Mouse (Mus musculus) embryonic facial prominence, embryonic 12.5 days (tissue): ENCODE data around the gene Mydgf. TPM values are rescaled to one million over a fixed set of nuclear protein-coding genes. Genes with fewer than 3 reads are reported as not detected.
A peak's percentile ranks its signal among the peaks of the same experiment; 100 is the strongest.

Experiments
- ATAC-seq: fragments of 200-750 bp; cut with Nextera tagmentation; 2 replicates; pipeline ENCODE4 v1.8.0; 2017; ENCODE audit not compliant: insufficient number of reproducible peaks, insufficient read depth, low FRiP score, low TSS enrichment
- H3K27ac ChIP-seq: fragments of 300-500 bp; sonication (generic); 2 replicates; pipeline ENCODE4 v1.5.1; 2016; ENCODE audit warnings: mild to moderate bottlenecking
- H3K27me3 ChIP-seq: fragments of 300-500 bp; sonication (generic); 2 replicates; pipeline ENCODE4 v1.6.1; 2016; ENCODE audit warnings: mild to moderate bottlenecking, moderate library complexity
- H3K36me3 ChIP-seq: fragments of 300-500 bp; sonication (generic); 2 replicates; pipeline ENCODE4 v1.6.1; 2016; ENCODE audit warnings: mild to moderate bottlenecking
- H3K4me1 ChIP-seq: fragments of 300-500 bp; sonication (generic); 2 replicates; pipeline ENCODE4 v1.6.1; 2016
- H3K4me2 ChIP-seq: fragments of 300-500 bp; sonication (generic); replicated peaks from 2 replicates; pipeline ENCODE4 v1.6.1; 2016; ENCODE audit warnings: mild to moderate bottlenecking, moderate library complexity
- H3K4me3 ChIP-seq: fragments of 300-500 bp; sonication (generic); 2 replicates; pipeline ENCODE4 v1.5.1; 2016; ENCODE audit warnings: mild to moderate bottlenecking
- H3K9ac ChIP-seq: fragments of 300-500 bp; sonication (generic); 2 replicates; pipeline ENCODE4 v1.6.1; 2016; ENCODE audit warnings: mild to moderate bottlenecking, moderate library complexity
- H3K9me3 ChIP-seq: fragments of 300-500 bp; sonication (generic); 2 replicates; pipeline ENCODE4 v1.6.1; 2016; ENCODE audit warnings: mild to moderate bottlenecking, moderate library complexity
- WGBS: fragments of 180-500 bp; shearing (Covaris S2); methylation state at CpG from one replicate; pipeline ENCODE4 v1.1.7; 2016; 5-methylcytosine and 5-hydroxymethylcytosine counted together
- polyA plus RNA-seq: library from polyadenylated mRNA; unstranded; fragments of >200 nt; fragmentation: Nextera tagmentation; extraction: Ambion mirVana; gene quantifications from 2 replicates; pipeline ENCODE4 v1.2.1, GENCODE M21; 2016

The Mydgf gene
- 71.0 and 76.2 TPM in 2 replicates for polyA plus RNA-seq

DNA sequence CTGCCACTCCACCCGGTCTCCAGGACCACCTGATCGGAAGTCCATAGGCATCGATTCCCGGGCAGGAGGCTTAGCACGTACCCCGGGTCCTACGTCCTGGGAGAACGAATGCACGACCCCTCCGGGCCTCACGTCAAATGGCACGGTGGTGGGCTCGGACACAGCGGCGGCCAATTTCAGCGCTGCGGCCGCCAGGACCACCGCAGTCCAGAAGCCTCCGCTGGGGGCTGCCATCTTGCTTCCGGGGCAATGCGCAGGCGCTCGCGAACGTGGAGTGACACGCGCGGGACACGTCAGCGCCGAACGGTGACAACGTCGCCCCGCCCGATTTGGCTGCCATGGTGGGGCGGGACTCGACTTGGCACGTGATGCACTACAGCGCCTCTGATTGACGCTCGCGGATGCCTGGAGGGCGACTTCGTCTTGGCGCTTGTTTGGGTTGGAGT is at the start of gene Mydgf:
Gene Mydgf, minus strand, starts transcription at position 263 of the 446 bp plus-strand sequence.
- Histone ChIP-seq H3K9ac (peak within 1 kb of the TSS; percentile 71), H3K4me1 (peaks cover 23% of the 10 kb centered on the region), H3K27me3 (no peaks in the 10 kb centered on the region), H3K27ac (peak within 1 kb of the TSS; percentile 63), H3K4me3 (peak within 1 kb of the TSS; percentile 83), H3K9me3 (no peaks in the 10 kb centered on the region), H3K36me3 (peaks cover 56% of the 10 kb centered on the region), H3K4me2 (peak within 1 kb of the TSS; percentile 91)
- WGBS = under 1% methylated on average over 47 of the region's 47 CpGs
- ATAC-seq = peak; percentile 69

DNA sequence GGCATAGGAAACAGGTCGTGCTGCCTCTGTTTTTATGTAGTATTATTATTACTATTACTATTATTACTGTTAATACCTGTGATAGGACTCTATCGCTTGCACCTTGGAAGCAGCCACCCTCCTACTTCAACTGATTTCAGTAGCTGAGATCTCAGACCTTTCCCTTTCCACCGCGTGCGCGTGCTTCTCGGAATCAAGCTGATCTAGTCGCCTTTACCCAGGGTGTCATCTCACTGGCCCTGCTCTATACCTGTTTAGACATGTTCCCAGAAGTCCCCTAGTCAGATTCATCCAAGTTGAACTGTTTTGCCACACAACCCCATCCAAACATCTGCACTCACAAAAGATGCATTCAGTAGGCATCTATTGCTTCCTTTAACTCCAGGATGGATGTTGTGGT is 49.7 kb upstream of the Mydgf start:
- Histone ChIP-seq H3K4me1 (no peaks in the 10 kb centered on the region), H3K4me2 (no peak overlapping the region), H3K9me3 (no peaks in the 10 kb centered on the region), H3K4me3 (no peak overlapping the region), H3K27me3 (no peaks in the 10 kb centered on the region), H3K9ac (no peak overlapping the region), H3K36me3 (no peaks in the 10 kb centered on the region), H3K27ac (no peak overlapping the region)
- 53% methylated on average over 8 of the region's 8 CpGs for WGBS
- ATAC-seq = no peak

DNA sequence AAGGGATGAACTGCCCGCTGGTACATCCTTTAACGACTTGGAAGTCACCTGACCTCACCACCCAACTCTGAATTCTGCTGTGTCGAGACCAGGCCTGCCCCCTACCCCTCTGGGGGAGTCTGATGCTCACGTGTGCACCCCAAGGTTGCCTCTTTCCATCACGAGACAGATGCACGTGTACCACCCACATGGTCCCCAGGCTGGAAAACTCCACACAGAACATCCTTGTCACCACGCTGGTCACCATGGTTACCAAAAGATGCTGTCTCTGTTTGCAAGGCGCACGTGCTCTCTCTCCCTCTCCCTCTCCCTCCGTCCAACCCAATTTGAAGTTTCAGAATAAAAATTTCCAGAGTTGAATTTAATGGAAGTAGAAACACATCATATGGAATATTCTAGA is 46.2 kb upstream of the Mydgf start:
- Histone ChIP-seq H3K4me2 (no peak overlapping the region), H3K4me1 (no peaks in the 10 kb centered on the region), H3K4me3 (no peak overlapping the region), H3K36me3 (no peaks in the 10 kb centered on the region), H3K9me3 (no peaks in the 10 kb centered on the region), H3K27ac (no peak overlapping the region), H3K9ac (no peak overlapping the region), H3K27me3 (no peaks in the 10 kb centered on the region)
- no peak for ATAC-seq
- WGBS = 63% methylated on average over 10 of the region's 10 CpGs

DNA sequence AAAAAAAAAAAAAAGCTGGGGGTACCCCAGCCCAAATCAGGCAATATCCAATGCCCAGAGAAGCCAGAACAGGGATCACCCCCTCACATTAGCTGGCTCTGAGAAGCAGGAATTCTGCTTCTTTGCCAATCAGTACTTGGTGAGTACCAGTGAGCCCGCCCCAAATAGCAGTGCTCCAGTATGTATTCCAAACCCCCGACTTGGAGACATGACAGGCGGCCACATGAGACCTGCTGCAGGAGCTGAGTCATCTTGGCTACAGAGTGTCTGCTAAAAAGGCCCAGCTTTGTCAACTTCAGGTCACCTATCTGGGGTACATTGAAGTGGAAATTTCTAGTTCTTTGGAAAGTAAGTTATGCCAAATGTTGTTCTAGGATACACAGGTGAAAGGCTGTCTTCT is 42.8 kb upstream of the Mydgf start:
- Histone ChIP-seq H3K27ac (no peak overlapping the region), H3K4me3 (no peak overlapping the region), H3K4me1 (no peaks in the 10 kb centered on the region), H3K9me3 (no peaks in the 10 kb centered on the region), H3K36me3 (no peaks in the 10 kb centered on the region), H3K4me2 (no peak overlapping the region), H3K27me3 (no peaks in the 10 kb centered on the region), H3K9ac (no peak overlapping the region)
- WGBS = 76% methylated on average over 3 of the region's 3 CpGs
- ATAC-seq = no peak

DNA sequence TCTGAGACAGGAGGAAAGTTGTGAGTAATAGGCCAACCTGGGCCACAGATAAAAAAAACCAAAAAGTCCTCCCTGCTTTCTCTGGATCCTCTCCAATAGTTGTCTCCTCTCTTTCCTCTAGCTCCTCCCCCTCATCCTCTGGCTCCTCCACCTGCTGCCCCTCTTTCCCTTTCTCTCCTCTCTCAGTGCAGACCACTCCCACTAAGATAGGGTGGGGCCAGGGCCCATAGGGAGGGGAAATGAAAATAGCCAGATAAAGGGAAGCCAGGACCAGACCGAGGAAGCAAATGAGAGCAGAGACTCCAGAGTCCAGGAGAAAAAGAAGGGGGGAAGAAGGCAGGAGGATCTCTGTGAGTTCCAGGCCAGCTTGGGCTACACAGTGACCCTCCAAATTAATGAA is 41.2 kb upstream of the Mydgf start:
- WGBS = 52% methylated on average over 1 of the region's 1 CpGs
- no peaks in the 10 kb centered on the region for H3K9me3 ChIP-seq
- no peaks in the 10 kb centered on the region for H3K36me3 ChIP-seq
- no peak overlapping the region for H3K4me3 ChIP-seq
- H3K4me2 ChIP-seq = no peak overlapping the region
- H3K4me1 ChIP-seq = no peaks in the 10 kb centered on the region
- no peak for ATAC-seq
- no peak overlapping the region for H3K27ac ChIP-seq
- H3K9ac ChIP-seq = no peak overlapping the region
- H3K27me3 ChIP-seq = no peaks in the 10 kb centered on the region

DNA sequence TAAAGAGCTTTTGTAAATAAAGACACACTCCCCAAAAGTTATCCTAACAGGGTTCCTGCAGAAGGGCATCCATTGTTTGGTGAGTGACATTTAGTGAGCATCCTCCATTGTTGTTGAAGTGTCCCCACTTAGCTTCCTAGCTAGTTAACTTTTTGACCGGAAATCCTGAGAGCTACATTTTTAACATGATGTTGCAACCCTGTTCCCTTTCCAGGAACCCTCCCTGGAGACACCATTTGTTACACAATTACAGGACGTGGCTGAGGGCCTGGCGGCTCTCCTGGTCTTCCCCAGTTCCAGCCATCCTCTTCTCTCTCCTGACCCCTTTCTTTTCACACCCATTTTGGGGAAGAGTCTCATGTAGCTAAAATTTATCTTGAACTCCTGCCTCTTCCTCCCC is 36.1 kb upstream of the Mydgf start:
- Histone ChIP-seq H3K27me3 (no peaks in the 10 kb centered on the region), H3K36me3 (peaks cover 6% of the 10 kb centered on the region; the same call in 1 of the 2 replicates), H3K4me1 (peaks cover 13% of the 10 kb centered on the region), H3K27ac (no peak overlapping the region), H3K4me2 (no peak overlapping the region), H3K4me3 (0 out of 2 replicates have a peak overlapping the region, but pooled peaks have one; percentile 93), H3K9me3 (no peaks in the 10 kb centered on the region), H3K9ac (no peak overlapping the region)
- whole genome bisulfite sequencing = 51% methylated on average over 3 of the region's 3 CpGs
- no peak for ATAC-seq

DNA sequence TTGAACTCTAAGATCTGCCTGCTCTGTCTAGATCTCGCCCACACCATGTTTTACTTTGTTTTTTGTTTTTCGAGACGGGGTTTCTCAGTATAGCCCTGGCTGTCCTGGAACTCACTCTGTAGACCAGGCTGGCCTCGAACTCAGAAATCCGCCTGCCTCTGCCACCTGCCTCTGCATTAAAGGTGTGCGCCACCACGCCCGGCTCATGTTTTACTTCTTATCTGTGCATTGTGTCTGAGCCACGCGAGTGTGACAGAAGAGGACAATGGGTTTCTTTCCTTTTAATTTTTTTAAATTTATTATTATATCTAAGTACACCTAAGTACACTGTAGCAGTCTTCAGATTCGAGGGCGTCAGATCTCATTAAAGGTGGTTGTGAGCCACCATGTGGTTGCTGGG is 35.5 kb upstream of the Mydgf start:
- H3K36me3 ChIP-seq = peaks cover 6% of the 10 kb centered on the region; the same call in 1 of the 2 replicates
- WGBS = 48% methylated on average over 12 of the region's 12 CpGs
- no peaks in the 10 kb centered on the region for H3K27me3 ChIP-seq
- peak overlapping the region; percentile 86 for H3K9ac ChIP-seq
- peak; percentile 29 for ATAC-seq
- peaks cover 13% of the 10 kb centered on the region for H3K4me1 ChIP-seq
- H3K9me3 ChIP-seq = no peaks in the 10 kb centered on the region
- peak overlapping the region; percentile 89 for H3K27ac ChIP-seq
- H3K4me2 ChIP-seq = peak overlapping the region; percentile 77
- peak overlapping the region; percentile 93 for H3K4me3 ChIP-seq

DNA sequence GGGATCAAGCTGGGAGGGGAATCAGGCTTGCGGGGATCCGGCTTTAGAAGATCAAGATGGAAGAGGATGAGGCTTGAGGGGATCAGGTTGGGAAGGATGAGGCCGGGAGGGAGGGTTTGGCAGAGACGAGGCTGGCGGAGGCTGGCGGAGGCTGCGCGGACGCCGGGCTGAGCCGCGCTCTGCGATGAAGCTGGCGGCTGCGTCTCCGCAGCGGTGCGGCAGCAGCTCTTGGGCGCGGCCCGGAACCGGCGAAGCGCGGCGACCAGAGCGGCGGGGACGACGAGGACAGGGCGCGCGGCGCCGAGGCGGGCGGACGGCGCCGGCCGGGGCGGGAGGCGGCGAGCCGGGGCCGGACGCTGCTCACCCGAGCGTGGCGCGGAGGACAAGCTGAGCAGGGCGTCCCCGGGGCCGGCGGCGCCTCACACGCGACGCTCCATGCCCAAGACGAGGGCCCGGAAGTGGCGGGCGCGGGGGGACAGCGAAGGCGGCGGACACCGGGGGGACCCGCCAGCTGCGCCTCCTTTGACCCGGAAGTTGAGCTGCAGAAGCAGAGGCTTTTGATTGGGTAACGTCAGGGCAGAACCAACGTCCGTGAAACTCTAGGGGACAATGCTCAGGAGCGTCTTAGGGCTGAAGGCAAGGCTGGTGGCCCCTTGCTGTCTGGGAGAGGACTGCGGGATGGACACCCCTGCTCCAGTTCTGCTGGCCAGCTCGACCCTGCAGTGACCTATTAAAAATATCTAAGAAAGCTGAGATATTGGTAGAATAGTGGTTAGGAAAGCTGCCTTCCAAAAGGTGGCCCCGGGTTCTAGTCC is 34.9 kb upstream of the Mydgf start, which contains the start of gene Dpp9:
Gene Dpp9, minus strand, starts transcription at position 529 of the 815 bp plus-strand sequence.
- Histone ChIP-seq H3K9ac (peak within 1 kb of the TSS; percentile 86), H3K4me3 (peak within 1 kb of the TSS; percentile 93)
- WGBS = under 1% methylated on average over 75 of the region's 78 CpGs

DNA sequence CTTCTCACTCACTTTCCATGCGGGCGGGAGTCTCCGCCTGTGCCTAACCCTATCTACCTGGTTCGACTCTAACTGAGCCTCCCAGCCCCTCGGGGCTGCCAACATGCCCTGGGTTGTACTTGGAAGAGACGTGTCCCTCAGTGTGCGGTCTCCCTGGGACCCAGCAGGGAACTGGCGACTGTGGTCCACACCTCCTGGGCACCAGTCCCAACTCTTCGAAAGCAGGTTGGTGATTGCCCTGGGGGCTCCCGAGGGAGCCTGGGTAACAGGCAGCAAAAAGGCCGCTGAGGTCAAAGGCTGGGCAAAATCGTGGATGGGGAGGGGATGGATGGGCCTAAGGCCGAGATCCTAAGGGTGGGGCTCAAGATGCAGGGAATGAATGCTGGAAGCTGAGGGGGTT is 34.0 kb upstream of the Mydgf start:
- Histone ChIP-seq H3K9ac (peak overlapping the region; percentile 86), H3K4me1 (peaks cover 15% of the 10 kb centered on the region), H3K27me3 (no peaks in the 10 kb centered on the region), H3K4me2 (peak overlapping the region; percentile 77), H3K36me3 (peaks cover 6% of the 10 kb centered on the region; the same call in 1 of the 2 replicates), H3K4me3 (peak overlapping the region; percentile 93), H3K9me3 (no peaks in the 10 kb centered on the region), H3K27ac (no peak overlapping the region)
- WGBS = 58% methylated on average over 13 of the region's 13 CpGs
- ATAC-seq = no peak

More for the DNA sequence above, 34.9 kb upstream of the Mydgf start, which contains the start of gene Dpp9:
- H3K4me2 ChIP-seq = peak within 1 kb of the TSS; percentile 77
- peak; percentile 99 for ATAC-seq
- no peaks in the 10 kb centered on the region for H3K9me3 ChIP-seq
- peaks cover 6% of the 10 kb centered on the region; the same call in 1 of the 2 replicates for H3K36me3 ChIP-seq
- H3K27ac ChIP-seq = peak within 1 kb of the TSS; percentile 89
- H3K27me3 ChIP-seq = no peaks in the 10 kb centered on the region
- H3K4me1 ChIP-seq = peaks cover 13% of the 10 kb centered on the region

DNA sequence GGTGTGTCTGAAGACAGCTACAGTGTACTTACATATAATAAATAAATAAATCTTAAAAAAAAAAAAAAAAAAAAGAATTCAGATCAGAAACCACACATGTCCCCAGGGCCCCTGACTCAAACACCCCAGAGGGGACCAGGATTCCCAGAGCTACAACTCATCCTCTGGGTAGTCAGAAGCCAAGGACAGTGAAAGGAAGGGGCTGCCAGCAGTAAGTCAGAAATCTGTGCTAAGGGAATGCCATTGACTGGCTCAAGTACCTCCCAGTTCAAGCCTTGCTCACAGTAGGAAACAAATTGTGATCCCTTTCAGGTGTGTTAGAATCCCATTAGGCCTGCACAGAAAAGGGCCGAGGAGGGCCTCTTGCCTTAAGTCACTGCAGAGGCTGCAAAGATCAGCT is 30.5 kb upstream of the Mydgf start:
- Histone ChIP-seq H3K27ac (no peak overlapping the region), H3K4me3 (no peak overlapping the region), H3K9ac (no peak overlapping the region), H3K9me3 (no peaks in the 10 kb centered on the region), H3K27me3 (no peaks in the 10 kb centered on the region), H3K4me2 (no peak overlapping the region), H3K4me1 (peaks cover 15% of the 10 kb centered on the region), H3K36me3 (peaks cover 34% of the 10 kb centered on the region)
- 87% methylated on average over 1 of the region's 1 CpGs for WGBS
- no peak for ATAC-seq

DNA sequence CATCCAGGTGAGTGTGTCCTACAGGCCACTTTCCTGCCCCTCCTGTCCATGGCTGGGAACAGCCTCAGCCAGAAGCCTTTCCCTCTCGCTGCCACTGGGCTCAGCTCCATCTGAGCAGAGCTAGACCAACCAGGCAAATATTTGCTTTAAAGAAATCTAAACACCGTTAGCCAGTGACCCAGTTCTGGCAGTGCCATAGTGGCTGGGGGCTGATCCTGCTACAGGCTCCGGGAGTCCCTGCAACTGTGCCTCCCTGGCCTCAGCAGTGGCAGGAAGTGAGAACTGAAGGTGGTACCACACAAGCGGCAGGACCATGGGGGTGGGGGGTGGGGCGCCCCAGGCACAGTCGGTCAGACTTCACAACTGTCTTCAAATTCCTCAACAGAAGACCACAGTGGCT is 29.0 kb upstream of the Mydgf start:
- Histone ChIP-seq H3K4me2 (no peak overlapping the region), H3K27me3 (no peaks in the 10 kb centered on the region), H3K4me1 (peaks cover 11% of the 10 kb centered on the region), H3K9me3 (no peaks in the 10 kb centered on the region), H3K27ac (no peak overlapping the region), H3K4me3 (no peak overlapping the region), H3K9ac (no peak overlapping the region), H3K36me3 (peaks cover 49% of the 10 kb centered on the region)
- WGBS = 54% methylated on average over 6 of the region's 6 CpGs
- no peak for ATAC-seq

DNA sequence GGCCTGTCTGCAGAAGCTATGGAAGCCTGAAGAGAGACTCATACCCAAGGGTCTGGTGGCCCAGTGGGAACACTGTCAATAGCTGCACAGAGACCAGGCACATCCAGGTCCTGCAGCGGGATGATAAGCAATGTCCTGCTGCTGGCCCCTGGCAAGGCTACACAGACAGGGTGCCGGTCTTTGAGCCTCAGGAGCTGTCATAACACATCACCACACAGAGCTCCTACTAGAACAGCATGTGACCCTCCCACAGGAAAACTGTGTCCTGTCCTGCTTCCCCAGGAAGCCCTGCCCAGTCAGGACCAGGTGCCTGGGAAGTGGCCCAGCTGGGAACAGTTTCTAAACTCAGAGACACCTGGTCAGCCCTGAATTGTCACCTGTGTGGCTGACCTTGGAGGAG is 27.4 kb upstream of the Mydgf start:
- Histone ChIP-seq H3K36me3 (peaks cover 65% of the 10 kb centered on the region), H3K27ac (no peak overlapping the region), H3K9ac (no peak overlapping the region), H3K4me3 (no peak overlapping the region), H3K27me3 (no peaks in the 10 kb centered on the region), H3K4me2 (no peak overlapping the region), H3K9me3 (no peaks in the 10 kb centered on the region), H3K4me1 (0 out of 2 replicates have a peak, but pooled peaks cover 2% of the 10 kb centered on the region)
- no peak for ATAC-seq
- WGBS = 89% methylated on average over 2 of the region's 2 CpGs
